ENCODE assay signal across 14 mouse cellular contexts in genomic region chr10:126775946-126776345, GRCm38 (mm10).
DNase-seq lines count a peak whose midpoint lies in the region; ATAC-seq and TF ChIP-seq lines count a peak whose summit lies in the region.
"Had no signal": no experiment of that assay in that cellular context is flagged by ENCODE, and none has a peak within 500 bp of the region (broad histone marks: within the 10 kb centered on the region; RNA-seq: fewer than 3 reads in every experiment).

No protein-coding gene starts in this region.

- no peak for TF ChIP-seq CTCF in brain, embryonic 14.5 days (IDR thresholded peaks at IDR 0.05; ENCODE audit: borderline replicate concordance, extremely low read depth, insufficient read depth, insufficient read length)
- no peak for TF ChIP-seq CTCF in lung, postnatal 0 days (IDR thresholded peaks at IDR 0.05)

- DNase-seq in forebrain, embryonic 14.5 days (ENCODE audit: low spot score), result peak; percentile 36
- peak; percentile 50 for DNase-seq in brain, embryonic 14.5 days (ENCODE audit: low read depth)
- DNase-seq in forelimb bud, embryonic 11.5 days (ENCODE audit: low read depth, low spot score), result peak; percentile 40
- no peak for DNase-seq in lung, postnatal 0 days (ENCODE audit: low spot score)
- DNase-seq in right cerebral cortex, postnatal 10 days (ENCODE audit: low spot score in 2 of 2), result no peak
- DNase-seq: adrenal gland, postnatal 10 days; cerebellum, adult 11-12 months; cerebellum, adult 9-10 months; cerebellum, postnatal 25 days had no signal

- H3K27me3 ChIP-seq in forebrain, embryonic 14.5 days (replicated peaks; ENCODE audit: control insufficient read depth, insufficient read depth, low read length), result no peaks in the 10 kb centered on the region
- no peaks in the 10 kb centered on the region for H3K27me3 ChIP-seq in forebrain, embryonic 15.5 days
- H3K27me3 ChIP-seq in limb, embryonic 15.5 days, result no peaks in the 10 kb centered on the region
- no peaks in the 10 kb centered on the region for H3K27me3 ChIP-seq in lung, postnatal 0 days (replicated peaks; ENCODE audit: insufficient read depth, low read length)
- H3K27me3 ChIP-seq: forebrain, embryonic 12.5 days; heart, embryonic 12.5 days; hindbrain, embryonic 15.5 days had no signal

- H3K27ac ChIP-seq in forebrain, embryonic 14.5 days (ENCODE audit: low read depth, low read length), result no peak overlapping the region
- no peak overlapping the region for H3K27ac ChIP-seq in forebrain, embryonic 15.5 days (replicated peaks)
- peak overlapping the region; percentile 27; the same call in 1 of the 2 replicates for H3K27ac ChIP-seq in limb, embryonic 15.5 days
- H3K27ac ChIP-seq in lung, postnatal 0 days (ENCODE audit: low read length), result no peak overlapping the region
- H3K27ac ChIP-seq: forebrain, embryonic 12.5 days; hindbrain, embryonic 15.5 days had no signal

- no peaks in the 10 kb centered on the region for H3K4me1 ChIP-seq in forebrain, embryonic 14.5 days (ENCODE audit: control insufficient read depth, insufficient read depth, low read length)
- no peaks in the 10 kb centered on the region for H3K4me1 ChIP-seq in forebrain, embryonic 15.5 days
- 0 out of 2 replicates have a peak, but pooled peaks cover 5% of the 10 kb centered on the region for H3K4me1 ChIP-seq in limb, embryonic 15.5 days
- no peaks in the 10 kb centered on the region for H3K4me1 ChIP-seq in lung, postnatal 0 days (ENCODE audit: insufficient read depth, low read depth, low read length)
- H3K4me1 ChIP-seq: forebrain, embryonic 12.5 days; heart, embryonic 12.5 days; hindbrain, embryonic 15.5 days had no signal

- no peaks in the 10 kb centered on the region for H3K9me3 ChIP-seq in forebrain, embryonic 14.5 days (replicated peaks; ENCODE audit: control insufficient read depth, low read length)
- H3K9me3 ChIP-seq in forebrain, embryonic 15.5 days, result no peaks in the 10 kb centered on the region
- no peaks in the 10 kb centered on the region for H3K9me3 ChIP-seq in limb, embryonic 15.5 days
- no peaks in the 10 kb centered on the region for H3K9me3 ChIP-seq in lung, postnatal 0 days (ENCODE audit: low read length)
- H3K9me3 ChIP-seq: forebrain, embryonic 12.5 days; heart, embryonic 12.5 days; hindbrain, embryonic 15.5 days had no signal

- no peak overlapping the region for H3K9ac ChIP-seq in forebrain, embryonic 14.5 days (ENCODE audit: low read length)
- H3K9ac ChIP-seq in forebrain, embryonic 15.5 days (replicated peaks), result no peak overlapping the region
- H3K9ac ChIP-seq in limb, embryonic 15.5 days, result no peak overlapping the region
- no peak overlapping the region for H3K9ac ChIP-seq in lung, postnatal 0 days (replicated peaks; ENCODE audit: low read depth)
- H3K9ac ChIP-seq: forebrain, embryonic 12.5 days; heart, embryonic 12.5 days; hindbrain, embryonic 15.5 days had no signal

- peak; percentile 48; the same call in 1 of the 2 replicates for ATAC-seq in forebrain, embryonic 14.5 days
- ATAC-seq in forebrain, embryonic 15.5 days (replicated peaks), result no peak; the same call in 1 of the 2 replicates
- no peak for ATAC-seq in limb, embryonic 15.5 days (ENCODE audit: insufficient number of reproducible peaks, low FRiP score, low TSS enrichment, low read depth)
- ATAC-seq in lung, postnatal 0 days, result no peak

- TF ChIP-seq EP300 in lung, postnatal 0 days (IDR thresholded peaks at IDR 0.05), result no peak

- no peak for TF ChIP-seq POLR2A in brain, embryonic 14.5 days (IDR thresholded peaks at IDR 0.05; ENCODE audit: borderline replicate concordance, extremely low read depth, insufficient read depth, insufficient read length, poor library complexity, severe bottlenecking)

- no peaks in the 10 kb centered on the region for H3K36me3 ChIP-seq in forebrain, embryonic 14.5 days (ENCODE audit: control insufficient read depth, insufficient read depth, low read length)
- H3K36me3 ChIP-seq in forebrain, embryonic 15.5 days, result no peaks in the 10 kb centered on the region
- H3K36me3 ChIP-seq in limb, embryonic 15.5 days, result no peaks in the 10 kb centered on the region
- no peaks in the 10 kb centered on the region for H3K36me3 ChIP-seq in lung, postnatal 0 days (ENCODE audit: insufficient read depth, low read length)
- H3K36me3 ChIP-seq: forebrain, embryonic 12.5 days; heart, embryonic 12.5 days; hindbrain, embryonic 15.5 days had no signal

- WGBS in forebrain, embryonic 14.5 days, result 65% methylated on average over 13 of the region's 13 CpGs
- WGBS in forebrain, embryonic 15.5 days, result 61% methylated on average over 13 of the region's 13 CpGs
- 36% methylated on average over 13 of the region's 13 CpGs for WGBS in limb, embryonic 15.5 days
- WGBS in lung, postnatal 0 days, result 77% methylated on average over 13 of the region's 13 CpGs

- no peak overlapping the region for H3K4me2 ChIP-seq in forebrain, embryonic 14.5 days (ENCODE audit: low read length)
- no peak overlapping the region for H3K4me2 ChIP-seq in forebrain, embryonic 15.5 days (replicated peaks)
- H3K4me2 ChIP-seq in limb, embryonic 15.5 days, result 0 out of 2 replicates have a peak overlapping the region, but pooled peaks have one; percentile 15
- H3K4me2 ChIP-seq in lung, postnatal 0 days (replicated peaks; ENCODE audit: low read depth, low read length), result no peak overlapping the region
- H3K4me2 ChIP-seq: forebrain, embryonic 12.5 days; heart, embryonic 12.5 days; hindbrain, embryonic 15.5 days had no signal

- no peak overlapping the region for H3K4me3 ChIP-seq in forebrain, embryonic 14.5 days (ENCODE audit: low read depth, low read length)
- no peak overlapping the region for H3K4me3 ChIP-seq in forebrain, embryonic 15.5 days
- H3K4me3 ChIP-seq in limb, embryonic 15.5 days, result no peak overlapping the region
- H3K4me3 ChIP-seq in lung, postnatal 0 days (ENCODE audit: low read depth, low read length), result no peak overlapping the region
- H3K4me3 ChIP-seq: forebrain, embryonic 12.5 days; heart, embryonic 12.5 days; hindbrain, embryonic 15.5 days had no signal

Comparison
In these comparisons a context has a peak if more than half of its experiments do, and no peak if none do; other contexts are left out.
1. DNase-seq: peak in forebrain, embryonic 14.5 days (single experiment), brain, embryonic 14.5 days (single experiment) and forelimb bud, embryonic 11.5 days (single experiment); none in lung, postnatal 0 days (single experiment) and right cerebral cortex, postnatal 10 days (0 of 2).